Mouse (Mus musculus) midbrain, embryonic 10.5 days (tissue): ENCODE measurements at regions not wholly inside any gene's neighbourhood (a gene's known extent, or its start where the extent isn't known, plus 50 kb on each side); places are given as distances from the start of the nearest gene placed in this dataset.

Source experiments
- DNase-seq: peaks from one replicate; pipeline ENCODE4 v3.0.0-alpha.2; 2017; ENCODE audit warnings: low spot score
- H3K27ac ChIP-seq: fragments of 300-500 bp; sonication (generic); replicated peaks from 2 replicates; pipeline ENCODE4 v1.5.1; 2016; ENCODE audit warnings: mild to moderate bottlenecking
- H3K27me3 ChIP-seq: fragments of 300-500 bp; sonication (generic); 2 replicates; pipeline ENCODE4 v1.6.1; 2016; ENCODE audit warnings: low read depth, mild to moderate bottlenecking; ENCODE audit not compliant: poor library complexity, severe bottlenecking
- H3K36me3 ChIP-seq: fragments of 300-500 bp; sonication (generic); 2 replicates; pipeline ENCODE4 v1.6.1; 2016; ENCODE audit warnings: mild to moderate bottlenecking, moderate library complexity
- H3K4me1 ChIP-seq: fragments of 300-500 bp; sonication (generic); 2 replicates; pipeline ENCODE4 v1.6.1; 2016
- H3K4me3 ChIP-seq: fragments of 300-500 bp; sonication (generic); 2 replicates; pipeline ENCODE4 v1.5.1; 2016; ENCODE audit warnings: mild to moderate bottlenecking, moderate library complexity
- H3K9me3 ChIP-seq: fragments of 300-500 bp; sonication (generic); replicated peaks from 2 replicates; pipeline ENCODE4 v1.6.1; 2016; ENCODE audit warnings: mild to moderate bottlenecking
- WGBS: fragments of 180-500 bp; shearing (Covaris S2); methylation state at CpG from one replicate; pipeline ENCODE4 v1.1.7; 2016; 5-methylcytosine and 5-hydroxymethylcytosine counted together

GRCm38 (mm10) chr5:119597530-119597929 lies 72.9 kb upstream of the Tbx3 start:
- Histone ChIP-seq H3K27ac (no peak overlapping the region), H3K4me1 (no peaks in the 10 kb centered on the region), H3K27me3 (peaks cover 3% of the 10 kb centered on the region; the same call in 1 of the 2 replicates), H3K4me3 (no peak overlapping the region), H3K9me3 (no peaks in the 10 kb centered on the region), H3K36me3 (no peaks in the 10 kb centered on the region)
- WGBS = 81% methylated on average over 3 of the region's 3 CpGs
- no peak for DNase-seq

- H3K27me3 ChIP-seq = peaks cover 3% of the 10 kb centered on the region; the same call in 1 of the 2 replicates
- H3K36me3 ChIP-seq = no peaks in the 10 kb centered on the region
- H3K4me3 ChIP-seq = no peak overlapping the region
- H3K27ac ChIP-seq = no peak overlapping the region
- 0 out of 2 replicates have a peak, but pooled peaks cover 4% of the 10 kb centered on the region for H3K9me3 ChIP-seq
- no peak for DNase-seq
- 86% methylated on average over 10 of the region's 10 CpGs for WGBS
- no peaks in the 10 kb centered on the region for H3K4me1 ChIP-seq
These were observed 72.3 kb upstream of the Tbx3 start for GRCm38 (mm10) chr5:119598166-119598565.

GRCm38 (mm10) chr5:119601390-119601789 lies 69.1 kb upstream of the Tbx3 start:
- no peak for DNase-seq
- H3K9me3 ChIP-seq = 0 out of 2 replicates have a peak, but pooled peaks cover 4% of the 10 kb centered on the region
- H3K4me3 ChIP-seq = no peak overlapping the region
- H3K27me3 ChIP-seq = no peaks in the 10 kb centered on the region; the same call in 1 of the 2 replicates
- H3K36me3 ChIP-seq = no peaks in the 10 kb centered on the region
- WGBS = 92% methylated on average over 5 of the region's 5 CpGs
- H3K27ac ChIP-seq = no peak overlapping the region
- 0 out of 2 replicates have a peak, but pooled peaks cover 4% of the 10 kb centered on the region for H3K4me1 ChIP-seq

- Histone ChIP-seq H3K27me3 (no peaks in the 10 kb centered on the region), H3K4me3 (no peak overlapping the region), H3K4me1 (0 out of 2 replicates have a peak, but pooled peaks cover 4% of the 10 kb centered on the region), H3K27ac (no peak overlapping the region), H3K36me3 (no peaks in the 10 kb centered on the region), H3K9me3 (0 out of 2 replicates have a peak, but pooled peaks cover 4% of the 10 kb centered on the region)
- WGBS = 89% methylated on average over 16 of the region's 16 CpGs
- DNase-seq = no peak
These were observed 68.5 kb upstream of the Tbx3 start for GRCm38 (mm10) chr5:119602001-119602400.

- Histone ChIP-seq H3K27ac (no peak overlapping the region), H3K4me3 (no peak overlapping the region), H3K9me3 (0 out of 2 replicates have a peak, but pooled peaks cover 4% of the 10 kb centered on the region), H3K36me3 (no peaks in the 10 kb centered on the region), H3K27me3 (peaks cover 19% of the 10 kb centered on the region), H3K4me1 (peaks cover 9% of the 10 kb centered on the region; the same call in 1 of the 2 replicates)
- no peak for DNase-seq
- WGBS = 85% methylated on average over 7 of the region's 7 CpGs
These were observed 65.0 kb upstream of the Tbx3 start for GRCm38 (mm10) chr5:119605444-119605843.

- WGBS = 6% methylated on average over 6 of the region's 6 CpGs
- Histone ChIP-seq H3K27me3 (peaks cover 99% of the 10 kb centered on the region), H3K9me3 (no peaks in the 10 kb centered on the region), H3K4me3 (no peak overlapping the region), H3K27ac (no peak overlapping the region), H3K4me1 (peaks cover 14% of the 10 kb centered on the region), H3K36me3 (no peaks in the 10 kb centered on the region)
- DNase-seq = peak; percentile 54
These were observed 57.1 kb upstream of the Tbx3 start for GRCm38 (mm10) chr5:119613413-119613812.

- Histone ChIP-seq H3K27ac (no peak overlapping the region), H3K9me3 (no peaks in the 10 kb centered on the region), H3K4me1 (peaks cover 9% of the 10 kb centered on the region), H3K4me3 (no peak overlapping the region), H3K27me3 (peaks cover 99% of the 10 kb centered on the region), H3K36me3 (no peaks in the 10 kb centered on the region)
- no peak for DNase-seq
- WGBS = 80% methylated on average over 10 of the region's 10 CpGs
These were observed 56.3 kb upstream of the Tbx3 start for GRCm38 (mm10) chr5:119613981-119614770.

- no peak overlapping the region for H3K4me3 ChIP-seq
- no peaks in the 10 kb centered on the region for H3K9me3 ChIP-seq
- WGBS = 61% methylated on average over 5 of the region's 5 CpGs
- no peak overlapping the region; the same call in 1 of the 2 replicates for H3K27ac ChIP-seq
- no peaks in the 10 kb centered on the region for H3K36me3 ChIP-seq
- peaks cover 100% of the 10 kb centered on the region for H3K27me3 ChIP-seq
- DNase-seq = no peak
- H3K4me1 ChIP-seq = peaks cover 9% of the 10 kb centered on the region
These were observed 54.8 kb upstream of the Tbx3 start for GRCm38 (mm10) chr5:119615681-119616080.

- no peaks in the 10 kb centered on the region for H3K36me3 ChIP-seq
- peaks cover 9% of the 10 kb centered on the region for H3K4me1 ChIP-seq
- no peak for DNase-seq
- H3K9me3 ChIP-seq = no peaks in the 10 kb centered on the region
- no peak overlapping the region for H3K4me3 ChIP-seq
- H3K27me3 ChIP-seq = peaks cover 98% of the 10 kb centered on the region
- no peak overlapping the region for H3K27ac ChIP-seq
- 88% methylated on average over 2 of the region's 2 CpGs for WGBS
These were observed 52.6 kb upstream of the Tbx3 start for GRCm38 (mm10) chr5:119617856-119618255.

- no peaks in the 10 kb centered on the region for H3K4me1 ChIP-seq
- no peak overlapping the region for H3K27ac ChIP-seq
- peaks cover 98% of the 10 kb centered on the region for H3K27me3 ChIP-seq
- H3K36me3 ChIP-seq = no peaks in the 10 kb centered on the region
- no peak for DNase-seq
- no peak overlapping the region for H3K4me3 ChIP-seq
- no peaks in the 10 kb centered on the region for H3K9me3 ChIP-seq
- 51% methylated on average over 8 of the region's 8 CpGs for WGBS
These were observed 50.6 kb upstream of the Tbx3 start for GRCm38 (mm10) chr5:119619906-119620305.
